Mouse (Mus musculus): Measurements from ENCODE around the gene 1700008O03Rik. TPM values are rescaled to one million over a fixed set of nuclear protein-coding genes. Genes with fewer than 3 reads are reported as not detected.

Gene 1700008O03Rik
- polyA plus RNA-seq, 1 experiment = 0.47 TPM

DNA sequence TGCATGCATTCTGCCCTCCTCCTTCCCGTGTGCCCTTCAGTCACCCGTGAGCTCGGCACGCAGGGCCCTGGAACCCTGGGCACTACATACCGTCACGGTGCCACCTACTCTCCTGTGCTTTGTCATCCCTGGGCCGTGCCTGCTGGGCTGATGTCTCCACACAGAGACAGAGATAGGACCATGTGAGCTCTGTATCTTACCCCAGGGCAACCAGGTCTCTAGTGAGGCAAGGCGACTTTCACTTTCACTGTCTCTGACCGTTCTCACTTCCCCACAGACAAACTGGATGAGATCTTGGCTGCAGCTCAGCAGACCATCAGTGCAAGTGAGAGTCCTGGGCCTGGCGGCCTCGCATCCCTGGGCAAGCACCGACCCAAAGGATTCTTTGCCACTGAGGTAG lies 41.0 kb downstream of the 1700008O03Rik start:
- no peak for DNase-seq (ENCODE audit: low read depth)

DNA sequence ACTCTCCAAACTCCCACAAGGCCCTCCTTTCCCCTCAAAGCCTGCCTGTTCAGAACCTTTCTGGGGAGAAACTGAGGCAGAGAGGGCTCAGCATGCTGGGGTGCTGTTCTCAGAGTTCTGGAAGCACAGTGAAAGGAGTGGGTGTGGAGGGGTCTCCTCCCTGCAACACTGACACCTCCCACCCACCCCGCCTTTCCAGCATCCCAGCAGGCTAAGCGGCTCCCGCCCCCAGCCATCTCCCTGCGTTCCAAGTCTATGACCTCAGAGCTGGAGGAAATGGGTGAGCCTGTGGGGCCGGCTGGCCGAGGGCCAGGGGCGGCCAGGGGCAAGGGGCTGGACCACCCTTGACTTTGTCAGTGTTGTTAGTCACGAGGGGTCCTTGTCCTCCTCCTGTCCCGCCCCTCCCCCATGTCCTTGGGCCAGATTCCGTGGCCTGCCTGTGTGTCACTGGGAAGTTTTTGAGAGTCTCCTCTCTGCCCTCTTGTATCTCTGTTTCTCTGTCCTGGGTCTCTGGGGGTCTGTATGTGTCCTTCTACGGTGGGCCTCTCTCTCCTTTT lies 42.1 kb downstream of the 1700008O03Rik start:
- DNase-seq (ENCODE audit: low read depth) = no peak

DNA sequence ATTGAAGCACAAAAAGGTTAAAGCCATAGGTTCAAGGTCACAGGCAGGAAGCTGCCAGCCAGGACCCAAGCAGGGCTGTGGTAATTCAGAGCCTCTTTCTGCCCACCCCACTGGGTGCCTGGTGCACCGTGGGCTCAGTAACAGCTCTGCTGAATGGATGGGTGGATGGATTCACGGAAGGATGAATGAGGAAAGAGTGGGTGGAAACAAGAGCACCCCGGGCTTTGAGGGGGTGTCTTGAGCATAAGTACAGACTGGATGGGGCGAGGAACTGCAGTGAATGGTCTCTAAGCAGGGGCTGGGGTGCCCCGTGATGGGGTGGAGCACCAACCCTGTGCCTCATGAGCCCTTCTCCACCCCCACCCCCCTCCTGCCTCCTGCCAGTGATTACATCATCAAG lies 43.9 kb downstream of the 1700008O03Rik start:
- no peak for DNase-seq (ENCODE audit: low read depth)

DNA sequence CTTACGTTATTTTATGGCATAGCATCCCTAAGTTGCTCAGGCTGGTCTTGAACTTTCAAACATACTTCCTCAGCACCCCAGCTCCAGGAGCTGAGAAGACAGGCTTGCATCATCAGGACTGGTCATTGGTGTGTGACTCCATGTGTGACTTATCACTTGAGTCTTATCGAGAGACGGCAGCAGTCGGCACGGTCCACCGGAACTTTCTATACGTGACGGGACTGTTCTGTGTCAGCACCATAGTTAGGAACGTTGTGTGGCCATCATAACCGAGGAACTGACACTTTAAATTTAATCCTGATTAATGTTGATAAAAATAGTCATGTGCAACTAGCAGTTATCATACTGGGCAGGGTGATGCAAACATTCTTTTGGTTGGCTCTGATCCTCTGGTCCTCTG lies 44.5 kb downstream of the 1700008O03Rik start:
- DNase-seq (ENCODE audit: low read depth) = no peak

DNA sequence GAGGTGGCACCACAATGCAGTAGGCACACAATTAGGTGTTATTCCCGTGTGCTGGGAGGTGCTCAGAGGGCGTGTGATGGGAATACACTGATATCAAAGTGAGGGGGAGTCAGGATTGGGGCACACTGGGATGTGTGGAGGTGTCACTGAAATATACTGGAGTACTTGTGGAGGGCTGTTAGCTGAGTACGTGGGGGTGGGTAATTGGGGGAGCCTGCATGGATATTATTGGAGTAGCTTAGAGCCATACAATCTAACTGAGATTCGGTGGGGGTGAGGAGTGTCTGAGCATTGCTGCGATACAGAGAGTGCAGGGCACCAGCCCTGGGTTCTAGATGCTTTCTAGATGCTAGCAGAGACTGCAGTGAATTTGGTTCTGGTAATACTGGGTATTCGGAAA lies 45.4 kb downstream of the 1700008O03Rik start:
- DNase-seq (ENCODE audit: low read depth) = no peak

DNA sequence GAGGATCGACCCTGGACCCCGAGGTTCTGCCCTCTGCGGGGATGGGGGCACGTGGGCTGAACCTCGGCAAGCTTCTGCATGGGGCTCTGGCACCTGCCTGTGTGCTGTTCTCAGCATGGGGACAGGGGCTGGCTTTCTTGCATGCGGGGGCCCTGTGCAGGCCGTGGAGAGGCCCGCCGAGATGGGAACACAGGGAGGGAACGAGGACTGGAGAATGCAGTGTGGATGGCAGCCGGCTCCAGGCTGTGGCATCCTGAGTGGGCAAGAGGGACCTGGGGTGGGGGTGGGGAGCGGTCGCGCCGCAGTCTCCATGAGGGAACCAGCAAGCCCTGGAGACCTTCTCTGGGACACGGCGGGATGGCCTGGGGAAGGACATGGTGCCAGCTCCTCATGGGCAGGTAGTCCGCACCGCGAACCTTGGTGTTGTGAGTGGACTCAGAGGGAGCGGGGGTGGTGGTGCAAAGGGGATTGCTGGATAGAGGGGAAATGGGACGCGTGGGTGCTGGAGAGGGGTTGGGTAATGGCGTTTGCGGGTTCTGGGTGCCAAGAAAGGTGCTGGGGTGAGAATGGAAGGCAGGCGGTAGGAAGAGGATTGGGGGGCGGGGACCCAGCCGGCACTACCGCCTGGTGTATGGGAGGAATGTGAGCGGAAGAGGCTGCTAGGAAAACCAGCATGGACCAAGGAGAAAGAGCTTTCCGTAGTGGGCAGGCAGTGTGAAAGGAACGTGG lies 48.3 kb downstream of the 1700008O03Rik start:
- DNase-seq (ENCODE audit: low read depth) = no peak

DNA sequence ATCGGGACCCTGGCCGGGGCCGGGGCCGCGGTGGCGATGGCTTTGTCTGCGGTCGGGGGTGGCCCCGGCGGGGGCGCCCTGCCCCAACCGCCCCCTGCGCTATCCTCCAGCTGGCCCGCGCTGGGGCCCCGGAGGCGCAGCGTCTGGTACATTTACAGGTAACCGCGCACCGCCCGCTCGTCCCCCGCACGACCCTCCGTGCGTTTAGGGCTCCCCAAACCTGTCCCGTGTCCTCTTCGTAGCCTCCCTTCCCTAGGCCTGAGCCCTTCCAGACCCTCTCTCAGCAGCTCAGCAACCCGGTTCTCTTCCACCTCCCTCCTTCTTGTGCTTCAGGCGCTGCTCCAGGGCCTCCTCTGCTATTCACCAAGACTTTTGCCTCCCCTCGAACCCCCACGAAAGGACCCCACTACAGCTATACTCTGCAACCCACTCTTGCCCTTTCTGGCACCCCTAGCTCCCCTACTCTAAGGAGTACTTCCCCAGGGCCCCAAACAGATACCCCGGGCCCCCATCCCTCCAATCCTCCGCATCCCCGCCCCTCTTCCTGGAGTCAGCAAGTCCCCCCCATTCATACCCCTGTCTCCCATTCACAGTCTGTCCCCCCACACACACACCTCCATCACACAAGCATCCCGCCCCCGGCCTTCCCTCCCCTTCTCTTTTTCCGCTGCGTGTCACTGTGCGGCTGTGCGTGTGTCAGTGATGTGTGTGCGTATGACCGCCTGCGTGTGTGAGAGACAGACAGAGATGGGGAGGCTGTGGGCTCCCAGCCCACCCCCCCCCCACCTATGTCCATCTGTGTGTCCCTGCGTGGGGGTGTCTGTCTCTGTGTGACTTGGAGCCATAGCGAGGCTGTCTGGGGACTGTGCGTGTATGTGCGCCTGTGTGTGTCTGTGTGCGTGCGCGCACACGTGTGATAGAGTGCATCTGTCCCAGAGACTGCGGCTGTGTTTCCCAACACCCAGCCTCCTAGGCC lies 49.3 kb downstream of the 1700008O03Rik start:
- DNase-seq (ENCODE audit: low read depth) = no peak

DNA sequence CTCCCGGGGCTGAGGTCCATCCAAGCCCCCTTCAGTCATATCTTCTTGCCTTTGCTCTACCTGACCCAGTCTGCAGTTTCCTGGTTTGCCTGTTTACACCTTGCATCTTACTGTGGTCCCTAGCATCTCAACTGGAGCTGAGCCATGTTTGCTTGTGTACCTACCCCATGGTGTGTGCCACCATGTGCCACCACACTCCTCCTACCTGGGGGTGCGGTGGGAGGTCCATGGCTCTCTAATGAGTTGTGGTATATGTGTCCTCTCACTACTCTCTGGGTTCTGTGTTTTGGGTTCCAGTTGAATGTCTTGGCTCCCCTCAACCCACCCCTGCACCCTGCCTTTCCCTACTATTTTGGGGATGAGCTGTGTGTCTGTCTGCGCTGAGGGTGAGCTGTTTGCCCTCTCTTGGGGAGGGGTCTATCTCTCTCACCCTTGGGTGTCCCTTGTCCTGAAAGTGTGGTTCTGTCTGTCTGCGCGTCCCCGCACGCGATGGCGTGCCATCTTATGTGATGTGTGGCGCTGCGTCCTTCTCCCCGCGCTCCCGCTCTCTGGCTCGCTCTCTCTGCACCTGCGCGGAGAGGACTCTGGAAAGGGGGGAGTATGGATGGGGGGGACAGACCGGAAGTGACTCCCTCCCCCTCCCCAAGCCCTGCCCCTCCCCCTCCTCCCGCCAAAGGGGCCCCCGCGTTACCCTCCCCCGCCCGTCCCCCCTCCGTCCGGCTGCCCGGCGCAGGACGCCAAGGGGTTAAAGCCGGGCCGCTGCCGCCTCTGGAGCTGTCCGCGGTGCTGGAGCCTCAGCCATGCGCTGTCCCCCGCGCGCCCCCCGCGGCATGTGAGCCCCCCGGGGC lies 50.4 kb downstream of the 1700008O03Rik start:
- DNase-seq (ENCODE audit: low read depth) = no peak

DNA sequence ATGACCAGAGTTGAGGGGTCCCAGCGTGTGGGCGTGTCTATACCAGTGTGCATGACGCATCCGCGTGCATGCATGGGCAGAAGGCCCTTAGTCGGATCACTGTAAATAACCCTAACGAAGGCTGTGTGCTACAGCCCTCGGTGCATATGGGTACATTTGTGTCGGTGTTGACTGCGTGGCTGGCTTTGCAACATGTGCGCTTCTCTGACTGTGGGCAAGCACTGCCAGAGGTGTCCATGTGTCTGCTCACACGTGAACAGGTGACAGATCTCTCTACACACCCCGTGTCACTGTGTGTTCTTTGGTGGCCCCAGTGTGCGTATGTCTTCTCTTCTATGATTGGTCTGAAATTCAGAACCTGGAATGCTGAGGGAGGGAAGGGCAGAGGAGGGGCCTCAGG lies 51.5 kb downstream of the 1700008O03Rik start:
- DNase-seq (ENCODE audit: low read depth) = no peak

DNA sequence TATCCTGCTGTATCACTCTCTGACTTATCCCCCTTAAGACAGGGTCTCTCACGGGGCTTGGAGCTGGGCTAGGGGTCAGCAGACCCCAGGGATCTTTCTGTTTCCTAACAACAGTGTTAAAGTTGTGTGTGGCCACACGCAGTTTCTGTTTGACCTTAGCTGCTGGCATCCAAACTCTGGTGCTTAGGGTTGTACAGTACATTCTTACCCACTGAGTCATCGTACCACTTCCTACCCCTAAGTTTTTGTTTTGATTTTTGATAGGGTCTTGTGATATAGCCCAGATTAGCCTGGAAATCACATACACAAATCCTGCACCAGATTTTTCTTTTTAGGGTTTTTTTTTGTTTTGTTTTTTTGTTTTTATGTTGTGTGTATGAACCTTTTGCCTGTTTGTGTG lies 53.3 kb downstream of the 1700008O03Rik start:
- DNase-seq (ENCODE audit: low read depth) = no peak

DNA sequence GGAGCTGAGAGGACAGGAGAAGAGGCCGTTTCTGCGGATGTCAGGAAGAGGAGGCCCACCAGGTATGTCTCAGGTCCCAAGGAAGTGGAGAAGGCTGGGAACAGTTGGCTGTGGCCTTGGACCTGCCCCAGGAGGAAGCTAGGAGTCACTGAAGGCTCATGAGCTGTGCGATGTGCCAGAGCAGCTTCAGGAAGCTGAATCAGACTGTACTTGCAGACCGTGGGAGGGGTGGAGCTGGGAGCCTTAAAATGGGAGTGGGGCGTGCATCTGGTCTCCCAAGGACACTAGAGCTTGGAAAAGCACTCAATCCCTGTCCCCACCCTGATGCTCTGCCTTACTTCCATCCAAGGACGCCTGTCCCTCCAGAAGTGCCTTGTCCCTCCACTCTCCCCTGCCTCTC lies 59.0 kb downstream of the 1700008O03Rik start:
- DNase-seq (ENCODE audit: low read depth) = no peak

DNA sequence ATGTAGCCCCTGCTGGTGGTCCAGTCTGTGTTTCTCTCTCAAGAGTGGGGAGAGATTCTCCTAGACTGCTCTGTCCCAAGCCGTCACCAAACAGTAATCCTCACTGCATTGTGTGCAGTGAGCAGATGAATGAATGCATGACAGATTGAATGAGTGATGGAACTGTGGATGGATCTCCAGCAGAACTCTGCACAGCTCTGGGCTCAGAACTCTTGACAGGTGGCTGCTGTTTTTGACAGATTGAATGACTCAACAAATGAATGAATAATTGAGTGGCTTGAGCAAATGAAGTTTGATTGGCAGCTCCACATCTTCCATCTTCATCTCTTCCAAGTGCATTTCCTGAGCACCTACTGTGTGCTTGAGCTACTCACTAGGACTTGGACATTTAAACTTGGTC lies 63.3 kb downstream of the 1700008O03Rik start:
- no peak for DNase-seq (ENCODE audit: low read depth)

DNA sequence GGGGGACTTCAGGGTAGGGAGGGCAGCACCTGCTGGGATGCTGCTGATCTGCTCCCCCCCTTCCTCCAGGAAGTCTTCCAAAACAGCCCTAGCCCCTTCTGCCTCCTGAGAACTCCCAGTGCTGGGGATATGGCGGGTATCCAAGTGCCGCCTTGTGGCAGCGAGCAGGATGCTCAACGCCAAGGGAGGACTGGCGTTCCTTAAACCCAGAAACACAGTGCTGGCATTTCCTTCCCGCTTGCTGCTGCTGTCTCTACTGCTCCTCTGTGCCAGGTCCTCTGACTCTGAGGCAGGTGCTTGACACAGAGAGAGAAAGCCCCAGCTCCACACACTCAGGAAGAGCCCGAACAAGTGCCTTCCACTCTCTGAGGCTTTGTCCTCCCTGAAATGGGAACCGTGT lies 64.7 kb downstream of the 1700008O03Rik start:
- DNase-seq (ENCODE audit: low read depth) = no peak

DNA sequence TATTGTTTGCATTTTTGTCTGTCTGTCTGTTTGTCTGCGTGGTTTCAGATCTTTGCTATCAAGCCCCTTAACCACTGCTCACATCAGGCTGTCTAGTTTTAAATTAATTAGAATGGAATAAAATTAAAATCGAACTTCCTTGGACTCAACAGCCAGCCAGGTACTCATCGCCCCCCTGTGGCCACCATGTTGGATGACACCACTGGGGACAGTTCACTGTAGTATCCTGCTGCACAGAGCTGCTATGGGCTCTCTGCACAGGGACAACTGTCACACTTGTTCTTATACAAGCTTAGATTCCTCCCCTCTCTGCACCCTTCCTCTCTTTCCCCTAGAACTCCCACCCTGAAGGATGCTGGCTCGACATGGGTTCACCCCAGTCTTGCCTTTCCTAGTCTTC lies 67.7 kb downstream of the 1700008O03Rik start:
- no peak for DNase-seq (ENCODE audit: low read depth)

DNA sequence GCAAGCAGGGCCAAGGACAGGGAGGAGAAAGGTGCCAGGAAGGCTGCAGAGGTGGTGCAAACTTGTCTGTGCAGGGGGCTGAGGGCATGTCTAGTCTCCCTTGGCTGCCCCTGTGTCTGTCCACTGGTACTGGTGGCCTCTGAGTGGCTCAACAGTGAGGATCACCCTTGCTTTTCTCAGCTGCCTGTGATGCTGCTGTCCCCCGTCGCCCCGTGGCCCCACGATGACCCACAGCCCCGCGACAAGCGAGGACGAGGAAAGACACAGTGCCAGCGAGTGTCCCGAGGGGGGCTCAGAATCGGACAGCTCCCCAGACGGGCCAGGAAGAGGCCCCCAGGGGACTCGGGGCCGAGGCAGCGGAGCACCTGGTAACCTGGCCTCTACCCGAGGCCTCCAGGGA lies 73.1 kb downstream of the 1700008O03Rik start:
- no peak for DNase-seq (ENCODE audit: low read depth)

DNA sequence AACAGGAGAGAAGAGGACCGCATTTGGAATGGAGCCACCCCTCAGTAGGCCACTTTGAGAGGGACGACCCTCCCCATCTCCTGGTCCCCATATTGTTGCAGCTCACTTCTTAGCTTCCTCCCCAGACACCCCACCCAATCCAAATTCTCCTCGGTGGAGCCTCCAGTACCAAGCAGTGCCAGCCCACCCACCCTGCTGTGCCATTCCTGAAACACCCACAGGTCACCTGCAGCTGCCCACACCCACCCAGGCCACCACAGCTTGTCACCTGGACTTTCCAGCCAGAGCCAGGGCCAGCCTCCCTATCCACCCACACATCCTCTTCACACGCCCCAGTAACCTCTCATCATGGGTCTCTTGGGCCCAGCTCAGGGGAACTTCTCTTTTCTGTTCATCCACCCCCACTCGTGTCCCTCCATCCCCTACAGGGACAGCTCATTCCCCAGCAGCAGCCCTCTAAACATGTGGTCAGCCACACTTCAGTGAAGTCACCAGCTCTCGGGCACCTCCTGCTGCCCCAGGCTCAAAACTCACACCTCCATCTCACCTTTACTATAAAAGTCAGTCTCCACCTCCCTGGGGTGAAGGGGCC lies 73.8 kb downstream of the 1700008O03Rik start:
- DNase-seq (ENCODE audit: low read depth) = no peak

DNA sequence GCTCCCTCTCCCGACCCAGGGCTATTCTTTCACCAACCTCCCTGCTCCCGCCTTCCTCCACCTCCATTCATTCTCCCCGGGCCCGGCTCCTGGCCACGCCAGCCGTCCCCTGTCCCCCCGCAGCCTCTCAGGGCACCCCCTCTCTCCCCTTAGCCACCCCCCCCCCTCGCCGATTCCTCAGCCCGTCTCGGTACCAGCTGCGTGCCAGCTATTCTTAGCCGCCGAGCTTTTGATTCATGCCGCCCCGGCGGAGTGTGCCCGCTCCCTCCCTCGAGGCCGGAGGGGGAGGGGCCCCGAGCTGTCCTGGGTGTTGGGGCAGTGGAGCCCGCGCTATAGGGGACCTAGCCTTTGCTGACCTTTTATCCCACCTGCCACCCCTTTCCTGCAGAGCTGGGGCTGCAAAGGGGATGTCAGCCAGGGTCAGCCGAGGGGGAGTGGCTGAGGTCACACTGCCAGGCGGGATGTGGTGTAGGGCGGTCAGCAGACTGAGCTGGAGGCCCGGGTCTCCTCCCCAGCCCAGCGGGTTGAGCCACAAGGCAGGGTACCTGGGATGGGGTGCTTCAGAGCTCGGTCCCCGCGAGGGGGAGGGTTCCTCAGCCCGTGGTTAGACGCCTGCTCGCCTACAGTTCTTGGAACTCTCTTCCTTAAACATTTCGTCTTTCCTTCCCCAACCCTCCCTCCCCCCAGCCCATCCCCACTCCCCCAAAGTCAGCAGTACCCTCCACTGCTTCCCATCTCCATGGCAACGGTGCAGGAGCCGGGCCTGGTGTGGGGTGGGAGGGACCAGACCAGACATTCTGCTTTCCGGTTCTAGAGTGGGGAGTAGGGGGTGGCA lies 74.5 kb downstream of the 1700008O03Rik start:
- no peak for DNase-seq (ENCODE audit: low read depth)

DNA sequence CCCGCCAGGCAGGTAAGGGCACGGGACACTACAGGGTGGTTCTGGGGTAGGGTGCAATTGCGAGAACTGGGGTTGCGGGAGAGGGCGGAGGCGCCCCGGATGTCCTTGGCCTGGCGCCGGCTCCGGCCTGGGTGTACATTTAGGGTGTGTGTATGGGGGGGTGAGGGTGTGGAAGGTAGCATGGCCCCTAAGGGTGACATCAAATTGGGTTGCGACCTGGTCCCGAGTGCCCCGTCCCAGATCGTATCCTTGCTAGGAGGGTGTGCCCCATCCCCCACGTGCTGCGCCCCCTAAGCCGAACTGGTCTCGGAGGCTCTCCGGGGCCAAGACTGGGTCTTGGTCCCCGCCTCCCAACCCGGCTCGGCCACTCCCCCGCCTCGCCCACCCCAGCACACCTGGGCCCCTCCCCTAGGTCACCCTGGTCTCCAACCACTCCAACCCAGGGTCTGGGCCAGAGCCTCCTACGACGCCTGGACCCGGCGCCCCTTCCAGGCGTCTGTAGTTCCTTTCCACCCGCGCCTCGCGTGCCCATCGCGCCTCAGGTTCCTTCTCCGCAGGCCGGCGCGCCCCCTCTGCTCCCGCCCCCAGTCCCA lies 75.2 kb downstream of the 1700008O03Rik start:
- no peak for DNase-seq (ENCODE audit: low read depth)

Measured in gonadal fat pad, adult 2 months (tissue).